Mouse (Mus musculus) erythroblast, embryonic 14.5 days (primary cell): ENCODE data around the gene Rnf220.

Source experiments
- GATA1 ChIP-seq: IDR thresholded peaks from 2 replicates; pipeline ENCODE4 v1.6.1; 2012; ENCODE audit warnings: low read length, inconsistent platforms, mixed read lengths
- TAL1 ChIP-seq: IDR thresholded peaks from 3 replicates; pipeline ENCODE4 v1.6.1; 2012; ENCODE audit warnings: low read length, inconsistent platforms, mixed read lengths

GRCm38 (mm10) chr4:117252755-117253154 is 244.1 kb downstream of the Rnf220 start:
- no peak for TF ChIP-seq GATA1
- no peak for TF ChIP-seq TAL1
